In genomic region chr10:76257719-76258390, GRCm38 (mm10) we compare ENCODE assay signal across 10 mouse cellular contexts. TPM values are rescaled to one million over a fixed set of nuclear protein-coding genes. Genes with fewer than 3 reads are reported as not detected.
A peak's percentile ranks its signal among the peaks of the same experiment; 100 is the strongest.
DNase-seq lines count a peak whose midpoint lies in the region; TF ChIP-seq lines count a peak whose summit lies in the region.
"Had no signal": no experiment of that assay in that cellular context is flagged by ENCODE, and none has a peak within 500 bp of the region (broad histone marks: within the 10 kb centered on the region; RNA-seq: fewer than 3 reads in every experiment).

No protein-coding gene starts in this region.

- no peak overlapping the region for H3K4me3 ChIP-seq in small intestine, adult 2 months (ENCODE audit: low read depth, low read length)
- H3K4me3 ChIP-seq: hindbrain, embryonic 15.5 days; neural tube, embryonic 13.5 days had no signal

- DNase-seq in urinary bladder, adult 18-20 months (ENCODE audit: low spot score in 2 of 2): peak; percentile 37 to 51
- DNase-seq in urinary bladder, postnatal 10 days (ENCODE audit: low spot score): no peak
- peak; percentile 29 to 39 for DNase-seq in gastrocnemius, postnatal 36 days
- DNase-seq in kidney, postnatal 25 days: peak; percentile 51 to 75
- no peak for DNase-seq in T-cell, adult 2 months (ENCODE audit: low spot score)
- no peak for DNase-seq in neural tube, embryonic 10.5 days (ENCODE audit: extremely low spot score, low spot score)
- DNase-seq in spleen, postnatal 4 days (ENCODE audit: low spot score in 2 of 2): no peak

- intact Hi-C loops in gastrocnemius, postnatal 36 days (cut with DNase I): no loop called here

- 53% methylated on average over 12 of the region's 12 CpGs for WGBS in small intestine, adult 2 months

- peak overlapping the region; percentile 25; the same call in 1 of the 2 replicates for H3K27ac ChIP-seq in small intestine, adult 2 months (ENCODE audit: insufficient read depth, low read depth, low read length)
- H3K27ac ChIP-seq: hindbrain, embryonic 15.5 days; neural tube, embryonic 13.5 days had no signal

- no peaks in the 10 kb centered on the region for H3K27me3 ChIP-seq in small intestine, adult 2 months (ENCODE audit: control insufficient read depth, insufficient read depth, low read length)
- H3K27me3 ChIP-seq: hindbrain, embryonic 15.5 days; neural tube, embryonic 13.5 days had no signal

- no peaks in the 10 kb centered on the region for H3K36me3 ChIP-seq in small intestine, adult 2 months (ENCODE audit: control insufficient read depth, insufficient read depth, low read length)
- H3K36me3 ChIP-seq: hindbrain, embryonic 15.5 days had no signal

- TF ChIP-seq CTCF in small intestine, adult 2 months (IDR thresholded peaks at IDR 0.05; ENCODE audit: extremely low read depth, insufficient read length, insufficient replicate concordance, low read depth, low read length): no peak

- TF ChIP-seq POLR2A in small intestine, adult 2 months (IDR thresholded peaks at IDR 0.05; ENCODE audit: low read depth, low read length): no peak

- H3K4me1 ChIP-seq in small intestine, adult 2 months (ENCODE audit: control insufficient read depth, insufficient read depth, insufficient read length, low read length): peaks cover 12% of the 10 kb centered on the region

RNA-seq across cellular contexts. Expression of gene S100b, which starts 4.2 kb away (rescaled TPM):
- total RNA-seq in gastrocnemius, postnatal 36 days (2021): 1 to 10 TPM; 1.2 to 3.5 TPM
- polyA plus RNA-seq in small intestine, adult 2 months (2012; rRNA removed): 0.50 and 0.66 TPM in 2 replicates

RNA-seq across cellular contexts. Expression of gene Prmt2, which starts 20.2 kb away (rescaled TPM):
- total RNA-seq in gastrocnemius, postnatal 36 days (2021): 1 to 10 TPM; 1.7 to 2.7 TPM
- polyA plus RNA-seq in small intestine, adult 2 months (2012; rRNA removed): 13.2 and 24.2 TPM in 2 replicates

Comparison
In these comparisons a context has a peak if more than half of its experiments do, and no peak if none do; other contexts are left out.
1. DNase-seq: peak in urinary bladder, adult 18-20 months (2 of 2), gastrocnemius, postnatal 36 days (2 of 2) and kidney, postnatal 25 days (2 of 2); none in urinary bladder, postnatal 10 days (single experiment), T-cell, adult 2 months (single experiment), neural tube, embryonic 10.5 days (single experiment) and spleen, postnatal 4 days (0 of 2).